Comparison of ENCODE assay signal across 9 mouse cellular contexts in genomic region chr9:13694293-13694692, GRCm38 (mm10). TPM values are rescaled to one million over a fixed set of nuclear protein-coding genes. Genes with fewer than 3 reads are reported as not detected.
A peak's percentile ranks its signal among the peaks of the same experiment; 100 is the strongest.
DNase-seq lines count a peak whose midpoint lies in the region; ATAC-seq lines count a peak whose summit lies in the region.
"Had no signal": no experiment of that assay in that cellular context is flagged by ENCODE, and none has a peak within 500 bp of the region (broad histone marks: within the 10 kb centered on the region; RNA-seq: fewer than 3 reads in every experiment).

No protein-coding gene starts in this region.

- no peak overlapping the region for H3K9ac ChIP-seq in forebrain, embryonic 14.5 days (ENCODE audit: low read length)
- H3K9ac ChIP-seq in midbrain, embryonic 13.5 days (replicated peaks) = no peak overlapping the region

- 58% methylated on average over 5 of the region's 5 CpGs for WGBS in forebrain, embryonic 14.5 days
- 86% methylated on average over 5 of the region's 5 CpGs for whole genome bisulfite sequencing in forebrain, embryonic 10.5 days
- 93% methylated on average over 5 of the region's 5 CpGs for WGBS in midbrain, embryonic 13.5 days

- no peak overlapping the region for H3K4me3 ChIP-seq in forebrain, embryonic 14.5 days (ENCODE audit: low read depth, low read length)
- H3K4me3 ChIP-seq in forebrain, embryonic 10.5 days = no peak overlapping the region
- no peak overlapping the region for H3K4me3 ChIP-seq in midbrain, embryonic 13.5 days (replicated peaks)
- H3K4me3 ChIP-seq: myocyte had no signal

- no peak overlapping the region for H3K27ac ChIP-seq in forebrain, embryonic 14.5 days (ENCODE audit: low read depth, low read length)
- H3K27ac ChIP-seq in forebrain, embryonic 10.5 days = no peak overlapping the region
- H3K27ac ChIP-seq in midbrain, embryonic 13.5 days = no peak overlapping the region

- H3K9me3 ChIP-seq in forebrain, embryonic 14.5 days (replicated peaks; ENCODE audit: control insufficient read depth, low read length) = no peaks in the 10 kb centered on the region
- H3K9me3 ChIP-seq in forebrain, embryonic 10.5 days = no peaks in the 10 kb centered on the region
- no peaks in the 10 kb centered on the region for H3K9me3 ChIP-seq in midbrain, embryonic 13.5 days

- H3K4me1 ChIP-seq in forebrain, embryonic 14.5 days (ENCODE audit: control insufficient read depth, insufficient read depth, low read length) = peaks cover 16% of the 10 kb centered on the region
- peaks cover 38% of the 10 kb centered on the region for H3K4me1 ChIP-seq in forebrain, embryonic 10.5 days
- H3K4me1 ChIP-seq in midbrain, embryonic 13.5 days (replicated peaks) = peaks cover 22% of the 10 kb centered on the region

- no peak overlapping the region for H3K4me2 ChIP-seq in forebrain, embryonic 14.5 days (ENCODE audit: low read length)
- no peak overlapping the region for H3K4me2 ChIP-seq in midbrain, embryonic 13.5 days (replicated peaks)

- H3K27me3 ChIP-seq in forebrain, embryonic 14.5 days (replicated peaks; ENCODE audit: control insufficient read depth, insufficient read depth, low read length) = no peaks in the 10 kb centered on the region
- H3K27me3 ChIP-seq in forebrain, embryonic 10.5 days (ENCODE audit: poor library complexity, severe bottlenecking) = no peaks in the 10 kb centered on the region
- H3K27me3 ChIP-seq in midbrain, embryonic 13.5 days = no peaks in the 10 kb centered on the region

- H3K36me3 ChIP-seq in forebrain, embryonic 14.5 days (ENCODE audit: control insufficient read depth, insufficient read depth, low read length) = no peaks in the 10 kb centered on the region
- H3K36me3 ChIP-seq in forebrain, embryonic 10.5 days (replicated peaks) = no peaks in the 10 kb centered on the region
- no peaks in the 10 kb centered on the region for H3K36me3 ChIP-seq in midbrain, embryonic 13.5 days

- DNase-seq in forebrain, embryonic 14.5 days (ENCODE audit: low spot score) = peak; percentile 74
- DNase-seq in forebrain, embryonic 10.5 days (ENCODE audit: extremely low spot score, low spot score) = no peak
- peak; percentile 23 for DNase-seq in ovary, postnatal 14 days (ENCODE audit: low spot score)
- DNase-seq in ovary, postnatal 36 days (ENCODE audit: low spot score) = no peak
- peak; percentile 29 to 48 for DNase-seq in kidney, postnatal 36 days
- peak; percentile 33 for DNase-seq in right cerebral cortex, postnatal 25 days

- peak; percentile 66; the same call in 1 of the 2 replicates for ATAC-seq in forebrain, embryonic 14.5 days
- no peak for ATAC-seq in inflammation-experienced regulatory T-cells, adult 6 months
- no peak for ATAC-seq in midbrain, embryonic 13.5 days

RNA-seq across cellular contexts. Expression of gene Mtmr2, which starts 53.9 kb away (rescaled TPM):
- polyA plus RNA-seq in forebrain, embryonic 14.5 days (2014; fragmentation: Nextera tagmentation; extraction: Ambion mirVana) = 57.5 and 64.7 TPM in 2 replicates
- polyA plus RNA-seq in forebrain, embryonic 10.5 days (2016; fragmentation: Nextera tagmentation; extraction: Ambion mirVana) = 77.5 and 77.7 TPM in 2 replicates
- 10 to 100 TPM; 22.9 to 35.0 (median 34.2) TPM for polyA plus RNA-seq in inflammation-experienced regulatory T-cells, adult 6 months (2017; shearing (Covaris generic))
- 62.0 and 68.9 TPM in 2 replicates for polyA plus RNA-seq in midbrain, embryonic 13.5 days (2015; fragmentation: Nextera tagmentation; extraction: Ambion mirVana)

Comparison
In these comparisons a context has a peak if more than half of its experiments do, and no peak if none do; other contexts are left out.
1. DNase-seq: peak in forebrain, embryonic 14.5 days (single experiment), ovary, postnatal 14 days (single experiment), kidney, postnatal 36 days (2 of 2) and right cerebral cortex, postnatal 25 days (single experiment); none in forebrain, embryonic 10.5 days (single experiment) and ovary, postnatal 36 days (single experiment).